Mouse (Mus musculus) heart, embryonic 14.5 days (tissue): ENCODE results near the gene Mfsd12. TPM values are rescaled to one million over a fixed set of nuclear protein-coding genes. Genes with fewer than 3 reads are reported as not detected.

Experiments
- ATAC-seq: fragments of 200-750 bp; cut with Nextera tagmentation; 2 replicates; pipeline ENCODE4 v1.8.0; 2017; ENCODE audit warnings: low read depth, moderate TSS enrichment; ENCODE audit not compliant: insufficient number of reproducible peaks, insufficient read depth, low FRiP score
- H3K27ac ChIP-seq, 2 experiments: fragments of 200-500 bp in 1 of 2; fragments of 300-500 bp in 1 of 2; sonication (generic) in 1 of 2; replicated peaks in 1 of 2; 2 replicates each; pipeline ENCODE4 v1.5.1; 2012 to 2014; ENCODE audit warnings: low read depth in 2 of 2, low read length in 2 of 2, control low read depth in 1 of 2, mild to moderate bottlenecking in 1 of 2, mixed read lengths in 1 of 2; ENCODE audit not compliant: control insufficient read depth in 1 of 2, insufficient read depth in 1 of 2
- H3K27me3 ChIP-seq: fragments of 300-500 bp; sonication (generic); 2 replicates; pipeline ENCODE4 v1.6.1; 2014; ENCODE audit warnings: mild to moderate bottlenecking, low read length, control low read depth; ENCODE audit not compliant: control insufficient read depth, insufficient read depth
- H3K36me3 ChIP-seq: fragments of 300-500 bp; sonication (generic); 2 replicates; pipeline ENCODE4 v1.6.1; 2014; ENCODE audit warnings: mild to moderate bottlenecking, control low read depth, low read length, mixed read lengths; ENCODE audit not compliant: control insufficient read depth, insufficient read depth
- H3K4me1 ChIP-seq, 2 experiments: fragments of 200-500 bp in 1 of 2; fragments of 300-500 bp in 1 of 2; sonication (generic) in 1 of 2; 2 replicates each; pipeline ENCODE4 v1.6.1; 2012 to 2014; ENCODE audit warnings: low read length in 2 of 2, control low read depth in 1 of 2, mixed read lengths in 1 of 2; ENCODE audit not compliant: control insufficient read depth in 2 of 2, insufficient read depth in 2 of 2
- H3K4me2 ChIP-seq: fragments of 300-500 bp; sonication (generic); 2 replicates; pipeline ENCODE4 v1.6.1; 2014; ENCODE audit warnings: mild to moderate bottlenecking, low read length
- H3K4me3 ChIP-seq, 2 experiments: fragments of 200-500 bp in 1 of 2; fragments of 300-500 bp in 1 of 2; sonication (generic) in 1 of 2; 2 replicates each; pipeline ENCODE4 v1.5.1; 2012 to 2014; ENCODE audit warnings: low read length in 2 of 2, mild to moderate bottlenecking in 2 of 2, control low read depth in 1 of 2, low read depth in 1 of 2, moderate library complexity in 1 of 2; ENCODE audit not compliant: control insufficient read depth in 1 of 2, insufficient read depth in 1 of 2
- H3K9ac ChIP-seq: fragments of 300-500 bp; sonication (generic); 2 replicates; pipeline ENCODE4 v1.6.1; 2014; ENCODE audit warnings: mild to moderate bottlenecking, low read length
- H3K9me3 ChIP-seq: fragments of 300-500 bp; sonication (generic); 2 replicates; pipeline ENCODE4 v1.6.1; 2016; ENCODE audit warnings: low read length, control low read depth; ENCODE audit not compliant: control insufficient read depth
- WGBS: fragments of 180-500 bp; shearing (Covaris S2); extraction: QIAGEN DNeasy Blood & Tissue Kit; methylation state at CpG from one replicate; pipeline ENCODE4 v1.1.7; 2014; 5-methylcytosine and 5-hydroxymethylcytosine counted together
- polyA plus RNA-seq: library from polyadenylated mRNA; unstranded; fragments of >200 nt; fragmentation: Nextera tagmentation; extraction: Ambion mirVana; gene quantifications from 2 replicates; pipeline ENCODE4 v1.2.1, GENCODE M21; 2014

Mfsd12 gene
- polyA plus RNA-seq, 1 experiment from 2014 or later: 6.5 TPM

DNA sequence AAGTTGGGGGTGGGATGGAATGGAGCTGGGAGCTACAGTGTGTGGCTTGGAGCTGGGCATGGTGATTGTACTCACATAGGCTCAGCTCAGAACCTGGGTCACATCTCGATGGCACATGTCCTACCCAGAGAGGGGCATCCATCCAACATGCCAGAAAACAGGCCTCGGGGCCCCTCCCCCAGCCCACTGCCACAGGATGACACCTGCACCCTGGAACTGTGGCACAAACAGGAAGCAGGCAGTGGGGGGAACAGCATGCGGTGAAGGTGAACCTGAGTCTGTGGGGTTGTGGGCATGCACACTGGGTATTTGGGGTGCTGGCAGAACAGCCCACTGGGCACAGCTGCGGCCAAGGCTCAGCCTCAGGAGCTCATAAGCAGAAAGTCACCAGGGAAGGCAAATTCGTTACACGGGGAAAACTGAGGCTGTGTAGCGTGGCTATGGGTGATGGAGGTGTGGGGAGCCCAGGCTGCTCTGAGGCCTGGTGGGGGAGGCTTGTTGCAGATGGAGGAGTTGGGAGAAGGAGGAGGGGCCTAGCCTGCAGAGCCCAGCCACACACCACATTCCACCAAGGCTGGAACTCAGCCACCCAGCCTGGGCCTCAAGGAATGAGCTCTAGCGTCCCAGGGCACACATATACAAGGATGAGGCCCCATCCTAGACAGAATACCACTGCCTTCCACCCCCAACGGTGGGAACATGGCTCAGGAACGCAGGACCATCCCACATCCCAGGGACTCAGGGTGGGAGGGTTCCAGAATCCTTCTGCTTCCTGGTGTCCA lies 27.9 kb upstream of the Mfsd12 start:
- Histone ChIP-seq H3K4me1 (peaks cover 37 to 40% of the 10 kb centered on the region in 2 experiments), H3K4me3 (peak overlapping the region; percentile 4 to 7; a peak in 3 of 4 replicates), H3K36me3 (peaks cover 33% of the 10 kb centered on the region), H3K9ac (peak overlapping the region; percentile 58), H3K27ac (peak overlapping the region; percentile 93 to 96), H3K9me3 (no peaks in the 10 kb centered on the region), H3K27me3 (no peaks in the 10 kb centered on the region), H3K4me2 (peak overlapping the region; percentile 52)
- ATAC-seq: peak; percentile 69
- WGBS: 40% methylated on average over 10 of the region's 10 CpGs

GRCm38 (mm10) chr10:81330007-81330406 lies 27.3 kb upstream of the Mfsd12 start:
- Histone ChIP-seq H3K9ac (peak overlapping the region; percentile 58; the same call in 1 of the 2 replicates), H3K4me1 (peaks cover 37 to 40% of the 10 kb centered on the region in 2 experiments), H3K4me2 (peak overlapping the region; percentile 52), H3K36me3 (peaks cover 26% of the 10 kb centered on the region), H3K27me3 (no peaks in the 10 kb centered on the region), H3K27ac (peak overlapping the region; percentile 93 to 96), H3K9me3 (no peaks in the 10 kb centered on the region), H3K4me3 (peak overlapping the region; percentile 4 to 7; a peak in 2 of 4 replicates)
- WGBS: 36% methylated on average over 4 of the region's 4 CpGs
- no peak for ATAC-seq

GRCm38 (mm10) chr10:81332277-81332676 lies 25.0 kb upstream of the Mfsd12 start:
- Histone ChIP-seq H3K9me3 (no peaks in the 10 kb centered on the region), H3K4me3 (no peak overlapping the region), H3K4me1 (peaks cover 43 to 44% of the 10 kb centered on the region in 2 experiments), H3K9ac (peak overlapping the region; percentile 26; the same call in 1 of the 2 replicates), H3K27me3 (no peaks in the 10 kb centered on the region), H3K4me2 (peak overlapping the region; percentile 35), H3K27ac (no peak overlapping the region), H3K36me3 (peaks cover 4% of the 10 kb centered on the region)
- no peak for ATAC-seq
- WGBS: 34% methylated on average over 29 of the region's 29 CpGs

DNA sequence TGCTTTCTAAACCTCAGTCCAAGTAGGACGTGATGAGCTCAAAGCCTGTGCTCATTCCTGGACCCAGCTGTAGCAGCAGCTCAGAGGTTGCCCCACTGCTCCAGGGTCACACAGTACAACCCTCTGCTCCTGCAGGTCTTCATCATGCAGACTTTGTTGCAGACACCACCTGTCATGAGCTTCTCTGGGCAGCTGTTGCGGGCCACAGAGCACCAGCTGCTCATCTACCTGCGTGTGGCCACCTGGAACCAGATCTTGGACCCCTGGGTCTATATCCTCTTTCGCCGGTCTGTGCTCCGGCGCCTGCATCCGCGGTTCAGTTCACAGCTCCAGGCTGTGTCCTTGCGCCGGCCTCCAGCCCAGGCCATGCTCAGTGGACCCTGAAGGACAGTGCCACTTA lies 23.0 kb upstream of the Mfsd12 start:
- Histone ChIP-seq H3K4me3 (no peak overlapping the region), H3K27ac (no peak overlapping the region), H3K27me3 (no peaks in the 10 kb centered on the region; the same call in 1 of the 2 replicates), H3K4me1 (peaks cover 26 to 28% of the 10 kb centered on the region in 2 experiments), H3K9me3 (no peaks in the 10 kb centered on the region), H3K4me2 (no peak overlapping the region), H3K36me3 (peaks cover 3% of the 10 kb centered on the region; the same call in 1 of the 2 replicates), H3K9ac (no peak overlapping the region)
- no peak for ATAC-seq
- 78% methylated on average over 11 of the region's 11 CpGs for WGBS

DNA sequence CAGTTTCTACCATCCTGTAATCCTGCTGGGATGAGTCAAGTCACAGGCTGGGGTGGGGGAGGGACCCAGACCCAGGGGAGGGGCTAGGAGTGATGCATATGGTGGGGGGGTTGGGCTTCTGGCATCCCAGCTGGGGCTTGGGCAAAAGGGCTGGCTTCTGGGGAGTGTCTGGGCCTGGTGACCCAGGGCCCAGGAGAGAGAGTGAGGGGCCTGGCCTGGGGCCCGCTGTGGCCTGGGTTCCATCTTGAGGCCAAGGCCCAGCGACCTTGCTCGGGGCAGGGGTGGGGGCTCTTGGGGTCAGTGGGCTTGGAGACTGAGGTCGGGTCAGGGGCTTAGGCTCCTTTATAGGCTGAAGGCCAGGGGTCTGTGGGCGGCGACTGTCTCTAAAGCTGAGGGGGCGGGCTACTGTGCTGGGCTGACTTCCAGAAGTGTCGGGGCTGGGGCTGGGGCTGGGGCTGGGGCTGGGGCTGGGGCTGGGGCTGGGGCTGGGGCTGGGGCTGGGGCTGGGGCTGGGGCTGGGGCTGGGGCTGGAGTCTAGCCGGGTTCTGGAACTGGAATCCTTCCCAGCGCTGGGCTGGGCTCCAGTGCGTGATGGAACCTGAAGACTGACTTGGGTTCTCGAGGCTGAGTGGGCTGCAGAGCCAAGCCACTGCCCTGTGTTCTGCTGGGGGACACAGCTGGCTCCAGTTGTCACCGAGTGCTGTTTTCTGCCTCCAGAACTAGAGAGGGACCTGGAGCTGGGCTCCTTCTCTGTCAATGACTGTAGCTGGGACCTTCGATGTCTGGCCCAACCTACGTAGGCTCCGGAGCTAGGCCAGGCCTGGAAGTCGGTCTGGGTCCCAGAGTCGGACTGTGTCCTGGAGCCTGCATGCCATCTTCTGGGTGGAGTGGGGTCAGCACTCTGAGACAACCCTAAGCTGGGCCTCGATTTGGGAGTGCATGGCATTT lies 21.6 kb upstream of the Mfsd12 start:
- Histone ChIP-seq H3K4me1 (peaks cover 14 to 16% of the 10 kb centered on the region in 2 experiments; a peak in 3 of 4 replicates), H3K27me3 (no peaks in the 10 kb centered on the region; the same call in 1 of the 2 replicates), H3K9ac (0 out of 2 replicates have a peak overlapping the region, but pooled peaks have one; percentile 41), H3K9me3 (no peaks in the 10 kb centered on the region), H3K4me3 (no peak overlapping the region), H3K27ac (peak overlapping the region; percentile 50 to 74), H3K36me3 (peaks cover 3% of the 10 kb centered on the region; the same call in 1 of the 2 replicates), H3K4me2 (no peak overlapping the region)
- WGBS: 44% methylated on average over 15 of the region's 19 CpGs
- peak; percentile 7; the same call in 1 of the 2 replicates for ATAC-seq

- 87% methylated on average over 4 of the region's 4 CpGs for WGBS
- Histone ChIP-seq H3K9ac (0 out of 2 replicates have a peak overlapping the region, but pooled peaks have one; percentile 41), H3K4me1 (peaks cover 10 to 14% of the 10 kb centered on the region in 2 experiments; a peak in 3 of 4 replicates)
These were observed 20.7 kb upstream of the Mfsd12 start for GRCm38 (mm10) chr10:81336558-81336957.

More at GRCm38 (mm10) chr10:81336558-81336957, 20.7 kb upstream of the Mfsd12 start:
- H3K4me2 ChIP-seq: no peak overlapping the region
- H3K9me3 ChIP-seq: no peaks in the 10 kb centered on the region
- peak overlapping the region in 1 of 2 experiments; percentile 50; a peak in 2 of 4 replicates for H3K27ac ChIP-seq
- ATAC-seq: no peak
- peaks cover 3% of the 10 kb centered on the region; the same call in 1 of the 2 replicates for H3K36me3 ChIP-seq
- H3K4me3 ChIP-seq: no peak overlapping the region
- H3K27me3 ChIP-seq: no peaks in the 10 kb centered on the region; the same call in 1 of the 2 replicates
